Mouse (Mus musculus) heart, embryonic 12.5 days (tissue): Measurements from ENCODE around the gene Hist2h2ac. TPM values are rescaled to one million over a fixed set of nuclear protein-coding genes. Genes with fewer than 3 reads are reported as not detected.
"Not testable (repeated sequence)": the region's sequence is repeated elsewhere in the genome, so short reads cannot be mapped to it uniquely, and the experiment has no call there.

Experiments
- ATAC-seq: fragments of 200-750 bp; cut with Nextera tagmentation; 2 replicates; pipeline ENCODE4 v1.8.0; 2017; ENCODE audit warnings: moderate TSS enrichment, moderate library complexity; ENCODE audit not compliant: insufficient number of reproducible peaks, low FRiP score
- H3K27ac ChIP-seq: fragments of 300-500 bp; sonication (generic); 2 replicates; pipeline ENCODE4 v1.5.1; 2016; ENCODE audit warnings: mild to moderate bottlenecking, moderate library complexity; ENCODE audit not compliant: poor library complexity, severe bottlenecking
- H3K27me3 ChIP-seq: fragments of 300-500 bp; sonication (generic); replicated peaks from 2 replicates; pipeline ENCODE4 v1.6.1; 2016; ENCODE audit warnings: mild to moderate bottlenecking, moderate library complexity
- H3K36me3 ChIP-seq: fragments of 300-500 bp; sonication (generic); 2 replicates; pipeline ENCODE4 v1.6.1; 2016; ENCODE audit warnings: mild to moderate bottlenecking, moderate library complexity
- H3K4me1 ChIP-seq: fragments of 300-500 bp; sonication (generic); replicated peaks from 2 replicates; pipeline ENCODE4 v1.6.1; 2016; ENCODE audit warnings: mild to moderate bottlenecking
- H3K4me2 ChIP-seq: fragments of 300-500 bp; sonication (generic); 2 replicates; pipeline ENCODE4 v1.6.1; 2016; ENCODE audit warnings: mild to moderate bottlenecking, moderate library complexity
- H3K4me3 ChIP-seq: fragments of 300-500 bp; sonication (generic); 2 replicates; pipeline ENCODE4 v1.5.1; 2016; ENCODE audit warnings: mild to moderate bottlenecking
- H3K9ac ChIP-seq: fragments of 300-500 bp; sonication (generic); 2 replicates; pipeline ENCODE4 v1.6.1; 2016; ENCODE audit warnings: mild to moderate bottlenecking, moderate library complexity
- H3K9me3 ChIP-seq: fragments of 300-500 bp; sonication (generic); replicated peaks from 2 replicates; pipeline ENCODE4 v1.6.1; 2016; ENCODE audit warnings: mild to moderate bottlenecking, moderate library complexity
- WGBS: fragments of 180-500 bp; shearing (Covaris S2); methylation state at CpG from one replicate; pipeline ENCODE4 v1.1.7; 2016; 5-methylcytosine and 5-hydroxymethylcytosine counted together
- polyA plus RNA-seq: library from polyadenylated mRNA; unstranded; fragments of >200 nt; fragmentation: Nextera tagmentation; extraction: Ambion mirVana; gene quantifications from 2 replicates; pipeline ENCODE4 v1.2.1, GENCODE M21; 2016

Hist2h2ac gene
- polyA plus RNA-seq, 1 experiment from 2014 or later = 5.9 TPM

GRCm38 (mm10) chr3:96247356-96248140 lies 26.9 kb upstream of the Hist2h2ac start:
- no peaks in the 10 kb centered on the region for H3K27me3 ChIP-seq
- no peaks in the 10 kb centered on the region for H3K36me3 ChIP-seq
- H3K9ac ChIP-seq = peak overlapping the region; percentile 65
- no peak for ATAC-seq
- no peaks in the 10 kb centered on the region for H3K9me3 ChIP-seq
- H3K4me2 ChIP-seq = peak overlapping the region; percentile 64
- peaks cover 35% of the 10 kb centered on the region for H3K4me1 ChIP-seq
- peak overlapping the region; percentile 48 for H3K4me3 ChIP-seq
- WGBS = 3% methylated on average over 11 of the region's 11 CpGs
- peak overlapping the region; percentile 38 for H3K27ac ChIP-seq

- Histone ChIP-seq H3K4me2 (peak within 1 kb of the TSS; percentile 64), H3K4me1 (peaks cover 35% of the 10 kb centered on the region), H3K27ac (peak within 1 kb of the TSS; percentile 83), H3K9ac (peak within 1 kb of the TSS; percentile 67), H3K4me3 (peak within 1 kb of the TSS; percentile 48)
- not testable (repeated sequence) for H3K9me3 ChIP-seq, H3K36me3 ChIP-seq, H3K27me3 ChIP-seq
- WGBS = no CpG with 5 or more reads among the region's 47 CpGs
- ATAC-seq = peak; percentile 93
Observed at GRCm38 (mm10) chr3:96246427-96246856, 25.8 kb upstream of the Hist2h2ac start, which contains the start of gene Hist2h3c1. Gene Hist2h3c1, plus strand, starts transcription at chr3:96246685.

GRCm38 (mm10) chr3:96246018-96246417 lies 25.3 kb upstream of the Hist2h2ac start:
- WGBS = under 1% methylated on average over 12 of the region's 21 CpGs
- H3K9ac ChIP-seq = peak overlapping the region; percentile 67; the same call in 1 of the 2 replicates

GRCm38 (mm10) chr3:96245003-96245886 lies 24.6 kb upstream of the Hist2h2ac start, which contains the start of gene Hist2h2aa1:
Gene Hist2h2aa1, plus strand, starts transcription at chr3:96245497.
- not testable (repeated sequence) for H3K36me3 ChIP-seq, H3K9me3 ChIP-seq, H3K27me3 ChIP-seq
- Histone ChIP-seq H3K4me3 (peak within 1 kb of the TSS; percentile 58), H3K4me1 (peaks cover 30% of the 10 kb centered on the region), H3K4me2 (peak within 1 kb of the TSS; percentile 70), H3K9ac (peak within 1 kb of the TSS; percentile 88), H3K27ac (peak within 1 kb of the TSS; percentile 96)
- peak; percentile 90 for ATAC-seq
- WGBS = under 1% methylated on average over 41 of the region's 88 CpGs

More at GRCm38 (mm10) chr3:96246018-96246417, 25.3 kb upstream of the Hist2h2ac start:
- Histone ChIP-seq H3K27ac (peak overlapping the region; percentile 83), H3K4me3 (peak overlapping the region; percentile 46), H3K4me2 (peak overlapping the region; percentile 56), H3K4me1 (peaks cover 35% of the 10 kb centered on the region)
- ATAC-seq = peak; percentile 22
- not testable (repeated sequence) for H3K36me3 ChIP-seq, H3K9me3 ChIP-seq, H3K27me3 ChIP-seq

- H3K4me3 ChIP-seq = 0 out of 2 replicates have a peak overlapping the region, but pooled peaks have one; percentile 12
- H3K4me2 ChIP-seq = peak overlapping the region; percentile 43
- H3K9me3 ChIP-seq = no peaks in the 10 kb centered on the region
- H3K27ac ChIP-seq = peak overlapping the region; percentile 96
- peaks cover 19% of the 10 kb centered on the region for H3K4me1 ChIP-seq
- peak overlapping the region; percentile 88 for H3K9ac ChIP-seq
- no peaks in the 10 kb centered on the region for H3K27me3 ChIP-seq
- H3K36me3 ChIP-seq = no peaks in the 10 kb centered on the region
- 72% methylated on average over 7 of the region's 7 CpGs for WGBS
- ATAC-seq = no peak
Observed at GRCm38 (mm10) chr3:96243921-96244572, 23.4 kb upstream of the Hist2h2ac start.

GRCm38 (mm10) chr3:96240799-96241197 lies 20.1 kb upstream of the Hist2h2ac start:
- H3K27me3 ChIP-seq = no peaks in the 10 kb centered on the region
- H3K4me1 ChIP-seq = peaks cover 27% of the 10 kb centered on the region
- peak overlapping the region; percentile 43; the same call in 1 of the 2 replicates for H3K4me2 ChIP-seq
- WGBS = 77% methylated on average over 9 of the region's 9 CpGs
- no peaks in the 10 kb centered on the region for H3K9me3 ChIP-seq
- peak overlapping the region; percentile 83 for H3K27ac ChIP-seq
- ATAC-seq = no peak
- H3K9ac ChIP-seq = peak overlapping the region; percentile 57; the same call in 1 of the 2 replicates
- no peak overlapping the region for H3K4me3 ChIP-seq
- no peaks in the 10 kb centered on the region for H3K36me3 ChIP-seq

GRCm38 (mm10) chr3:96239949-96240798 lies 19.5 kb upstream of the Hist2h2ac start, which contains the start of gene Hist2h2aa2:
Gene Hist2h2aa2, minus strand, starts transcription at chr3:96240276.
- peak; percentile 89 for ATAC-seq
- WGBS = 5% methylated on average over 22 of the region's 85 CpGs
- not testable (repeated sequence) for H3K27me3 ChIP-seq, H3K36me3 ChIP-seq, H3K9me3 ChIP-seq
- H3K4me1 ChIP-seq = peaks cover 28% of the 10 kb centered on the region
- peak within 1 kb of the TSS; percentile 89 for H3K27ac ChIP-seq
- H3K9ac ChIP-seq = peak within 1 kb of the TSS; percentile 70
- H3K4me3 ChIP-seq = peak within 1 kb of the TSS; percentile 46
- H3K4me2 ChIP-seq = peak within 1 kb of the TSS; percentile 55

- Histone ChIP-seq H3K4me2 (peak within 1 kb of the TSS; percentile 80), H3K9ac (peak within 1 kb of the TSS; percentile 74), H3K4me3 (peak within 1 kb of the TSS; percentile 51), H3K4me1 (peaks cover 26% of the 10 kb centered on the region), H3K27ac (peak within 1 kb of the TSS; percentile 89)
- WGBS = 0% methylated on average over 12 of the region's 68 CpGs
- not testable (repeated sequence) for H3K27me3 ChIP-seq, H3K36me3 ChIP-seq, H3K9me3 ChIP-seq
- ATAC-seq = peak; percentile 91
Observed at GRCm38 (mm10) chr3:96238954-96239793, 18.5 kb upstream of the Hist2h2ac start, which contains the start of gene Hist2h3c2. Gene Hist2h3c2, minus strand, starts transcription at chr3:96239127.

GRCm38 (mm10) chr3:96237904-96238511 lies 17.3 kb upstream of the Hist2h2ac start:
- Histone ChIP-seq H3K4me3 (peak overlapping the region; percentile 51), H3K27me3 (no peaks in the 10 kb centered on the region), H3K4me2 (peak overlapping the region; percentile 80), H3K9ac (peak overlapping the region; percentile 74), H3K4me1 (peaks cover 21% of the 10 kb centered on the region), H3K27ac (peak overlapping the region; percentile 60), H3K36me3 (no peaks in the 10 kb centered on the region), H3K9me3 (no peaks in the 10 kb centered on the region)
- ATAC-seq = no peak
- WGBS = 1% methylated on average over 12 of the region's 12 CpGs
